Mouse (Mus musculus): ENCODE measurements around the gene Cdh3.

DNA sequence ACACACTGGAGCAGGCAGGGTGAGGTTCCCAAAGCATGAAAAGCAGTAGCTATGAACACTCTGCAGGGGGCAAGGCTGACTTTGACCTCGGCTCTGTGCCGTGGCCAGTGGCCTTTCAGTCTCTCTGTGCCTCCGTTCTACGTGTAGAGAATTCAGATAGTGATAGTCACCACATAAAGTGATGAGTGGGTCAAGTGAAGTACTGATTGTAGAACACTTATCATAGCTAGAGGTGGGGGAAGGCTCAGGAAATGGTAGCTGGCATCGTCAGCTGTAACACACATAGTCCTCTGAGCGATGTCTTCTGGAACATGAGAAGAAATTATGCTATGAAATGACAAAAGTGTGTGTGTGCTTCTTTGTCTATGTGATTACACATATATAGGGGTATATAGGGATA is 46.9 kb upstream of the Cdh3 start:
- TF ChIP-seq CTCF (IDR thresholded peaks at IDR 0.05; ENCODE audit: control insufficient read depth, insufficient read depth, insufficient replicate concordance, low read depth, low read length), result no peak
- no peak for TF ChIP-seq POLR2A (IDR thresholded peaks at IDR 0.05; ENCODE audit: control insufficient read depth, low read depth, low read length)
